Mouse (Mus musculus): ENCODE measurements around the gene Acvr2a. TPM values are rescaled to one million over a fixed set of nuclear protein-coding genes. Genes with fewer than 3 reads are reported as not detected.

Acvr2a gene
- polyA plus RNA-seq (2011; ENCODE audit: insufficient read depth, insufficient read length, low replicate concordance, missing spikeins), result 0.50 and 2.0 TPM in 2 replicates

DNA sequence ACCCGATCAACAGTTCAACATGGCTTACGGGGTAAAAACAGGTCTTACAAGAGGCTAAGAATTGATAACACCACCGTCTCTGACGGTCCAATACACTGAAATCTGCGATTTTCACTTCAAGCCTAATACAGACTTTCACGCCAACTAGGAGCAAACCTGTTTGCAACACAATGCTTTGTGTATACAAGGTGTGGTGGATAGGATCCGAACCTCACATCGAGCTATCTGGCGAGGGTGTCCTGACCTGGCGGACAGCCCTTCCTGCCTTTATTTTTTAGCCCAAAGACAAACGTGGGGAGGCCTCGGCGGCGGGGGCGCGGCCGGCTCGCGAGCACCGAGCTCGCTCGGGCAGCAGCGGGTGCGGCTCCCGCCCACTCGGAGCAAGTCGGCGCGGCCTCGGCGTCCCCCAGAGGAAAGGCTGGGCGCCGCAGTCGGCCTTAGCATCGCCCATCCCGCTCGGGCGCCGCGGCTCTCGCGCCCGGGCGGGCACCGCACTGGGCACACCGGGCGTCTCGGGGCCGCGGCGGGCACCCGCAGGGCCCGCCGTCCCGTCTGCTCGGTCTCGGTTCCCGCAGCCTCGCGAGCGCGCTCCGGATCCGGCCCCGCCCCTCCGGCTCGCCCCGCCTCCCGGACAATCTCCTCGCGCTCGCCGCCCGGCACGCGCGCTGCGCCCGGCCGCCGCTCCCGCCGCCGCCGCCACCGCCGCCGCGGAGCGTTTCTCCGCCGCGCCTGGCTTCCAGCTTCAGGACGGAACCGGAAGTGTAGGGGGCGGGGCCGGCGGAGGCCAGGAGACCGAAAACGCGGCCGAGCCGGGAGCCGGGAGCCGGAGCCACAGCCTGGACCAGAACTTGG, at the start of gene Acvr2a:
Gene Acvr2a (plus strand): TSS at position 739 of the 852 bp plus-strand sequence.
- H3K27ac ChIP-seq (ENCODE audit: control insufficient read depth, insufficient read depth, low read depth, low read length, poor library complexity), result peak within 1 kb of the TSS; percentile 77; the same call in 1 of the 2 replicates
- WGBS, result under 1% methylated on average over 87 of the region's 105 CpGs
- no peaks in the 10 kb centered on the region; the same call in 1 of the 2 replicates for H3K4me1 ChIP-seq (ENCODE audit: control insufficient read depth, insufficient read depth, low read length)
- TF ChIP-seq CTCF (IDR thresholded peaks at IDR 0.05; ENCODE audit: control insufficient read depth, insufficient read depth, low read length) (no peak), POLR2A (IDR thresholded peaks at IDR 0.05; ENCODE audit: borderline replicate concordance, control insufficient read depth, low read depth, low read length) (peak; percentile 6; the same call in 1 of the 2 replicates)
- peak within 1 kb of the TSS; percentile 86 for H3K4me3 ChIP-seq (replicated peaks; ENCODE audit: control insufficient read depth, low read depth, low read length)

DNA sequence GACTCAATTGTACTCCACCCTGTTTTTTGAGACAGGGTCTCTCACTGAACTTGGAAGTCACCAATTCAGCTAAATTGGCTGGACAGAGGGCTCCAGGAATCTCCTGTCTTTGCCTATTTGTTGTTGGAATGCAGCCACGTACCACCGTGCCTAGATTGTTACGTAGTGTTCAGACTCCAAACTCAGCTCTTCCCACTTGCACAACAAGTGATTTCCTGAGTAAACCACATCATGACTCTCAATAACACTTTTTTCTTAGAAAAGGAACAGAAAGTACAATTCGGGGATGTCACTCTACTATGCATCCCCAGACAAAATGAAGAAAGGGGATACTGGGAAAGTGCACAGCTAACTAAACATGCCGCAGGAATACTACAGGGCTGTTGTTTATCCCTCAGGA, 47.4 kb upstream of the Acvr2a start:
- 15% methylated on average over 5 of the region's 5 CpGs for WGBS

DNA sequence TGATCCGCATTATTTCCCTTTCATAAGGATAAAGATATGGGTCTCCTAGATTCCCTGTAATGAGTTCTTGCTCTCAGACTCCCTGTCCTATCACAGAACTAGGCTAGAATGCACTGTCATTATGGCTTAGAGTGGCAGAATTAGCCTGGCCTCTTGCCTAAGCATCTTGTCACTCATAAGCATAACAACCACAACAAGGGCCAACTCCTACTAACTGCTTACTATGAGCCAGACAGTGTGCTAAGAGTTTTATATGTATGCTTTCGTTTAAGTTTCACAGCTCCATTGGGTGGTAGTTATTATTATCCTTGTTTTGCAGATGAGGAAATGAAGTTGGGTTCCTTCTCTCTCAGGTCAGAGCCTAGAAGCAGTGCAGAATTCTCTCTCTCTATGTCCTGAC, 46.1 kb upstream of the Acvr2a start:
- WGBS, result 60% methylated on average over 2 of the region's 2 CpGs
- TF ChIP-seq CTCF (IDR thresholded peaks at IDR 0.05; ENCODE audit: control insufficient read depth, insufficient read depth, low read length), result no peak
- TF ChIP-seq POLR2A (IDR thresholded peaks at IDR 0.05; ENCODE audit: borderline replicate concordance, control insufficient read depth, low read depth, low read length), result no peak
- Histone ChIP-seq H3K4me1 (ENCODE audit: control insufficient read depth, insufficient read depth, low read length) (no peaks in the 10 kb centered on the region), H3K27ac (ENCODE audit: control insufficient read depth, insufficient read depth, low read depth, low read length, poor library complexity) (no peak overlapping the region), H3K4me3 (replicated peaks; ENCODE audit: control insufficient read depth, low read depth, low read length) (no peak overlapping the region)

More for the DNA sequence above, 47.4 kb upstream of the Acvr2a start:
- Histone ChIP-seq H3K4me3 (replicated peaks; ENCODE audit: control insufficient read depth, low read depth, low read length) (no peak overlapping the region), H3K27ac (ENCODE audit: control insufficient read depth, insufficient read depth, low read depth, low read length, poor library complexity) (no peak overlapping the region), H3K4me1 (ENCODE audit: control insufficient read depth, insufficient read depth, low read length) (no peaks in the 10 kb centered on the region)
- no peak for TF ChIP-seq CTCF (IDR thresholded peaks at IDR 0.05; ENCODE audit: control insufficient read depth, insufficient read depth, low read length)

DNA sequence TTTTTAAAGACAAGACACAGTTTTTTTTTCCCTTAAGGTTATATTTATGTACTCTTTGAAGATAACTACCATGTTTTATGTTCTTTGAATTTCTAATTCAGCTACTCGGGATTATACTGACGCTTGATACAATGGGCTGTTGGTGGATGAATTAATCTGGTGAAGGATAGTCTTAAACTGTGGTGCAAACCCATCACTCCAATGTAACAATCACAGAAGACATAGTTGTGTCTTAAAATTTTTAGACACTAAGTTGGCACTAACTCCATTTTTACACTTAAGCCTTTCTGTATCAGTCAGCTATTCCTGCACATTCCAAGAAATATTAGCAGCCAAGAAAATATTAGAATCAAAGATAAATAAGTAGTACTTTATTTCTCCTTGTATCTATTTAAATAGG, 45.7 kb upstream of the Acvr2a start:
- TF ChIP-seq CTCF (IDR thresholded peaks at IDR 0.05; ENCODE audit: control insufficient read depth, insufficient read depth, low read length) (no peak), POLR2A (IDR thresholded peaks at IDR 0.05; ENCODE audit: borderline replicate concordance, control insufficient read depth, low read depth, low read length) (no peak)
- Histone ChIP-seq H3K4me1 (ENCODE audit: control insufficient read depth, insufficient read depth, low read length) (no peaks in the 10 kb centered on the region), H3K4me3 (replicated peaks; ENCODE audit: control insufficient read depth, low read depth, low read length) (no peak overlapping the region), H3K27ac (ENCODE audit: control insufficient read depth, insufficient read depth, low read depth, low read length, poor library complexity) (no peak overlapping the region)
- 91% methylated on average over 2 of the region's 2 CpGs for WGBS

DNA sequence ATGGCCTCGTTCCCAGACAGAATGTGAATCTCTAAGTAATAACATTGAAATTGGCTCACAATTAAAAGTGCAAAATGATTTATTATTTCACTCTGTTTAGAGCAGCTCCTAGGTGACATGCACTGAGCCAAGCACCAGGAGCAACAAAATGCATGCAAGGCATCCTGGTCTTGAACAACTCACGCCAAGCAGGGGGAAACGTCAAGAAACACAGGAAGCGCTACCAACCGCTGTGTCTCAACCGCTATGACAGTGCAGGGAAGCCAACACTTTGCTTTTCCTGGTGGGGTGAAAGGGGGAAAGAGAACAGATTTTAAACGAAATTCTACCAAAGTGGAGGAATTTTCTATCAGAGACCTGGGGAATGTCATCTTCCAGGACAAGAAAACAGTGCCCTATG, 43.8 kb upstream of the Acvr2a start:
- Histone ChIP-seq H3K4me1 (ENCODE audit: control insufficient read depth, insufficient read depth, low read length) (no peaks in the 10 kb centered on the region), H3K27ac (ENCODE audit: control insufficient read depth, insufficient read depth, low read depth, low read length, poor library complexity) (no peak overlapping the region), H3K4me3 (replicated peaks; ENCODE audit: control insufficient read depth, low read depth, low read length) (no peak overlapping the region)
- no peak for TF ChIP-seq CTCF (IDR thresholded peaks at IDR 0.05; ENCODE audit: control insufficient read depth, insufficient read depth, low read length)
- TF ChIP-seq POLR2A (IDR thresholded peaks at IDR 0.05; ENCODE audit: borderline replicate concordance, control insufficient read depth, low read depth, low read length), result no peak
- WGBS, result 60% methylated on average over 7 of the region's 7 CpGs

DNA sequence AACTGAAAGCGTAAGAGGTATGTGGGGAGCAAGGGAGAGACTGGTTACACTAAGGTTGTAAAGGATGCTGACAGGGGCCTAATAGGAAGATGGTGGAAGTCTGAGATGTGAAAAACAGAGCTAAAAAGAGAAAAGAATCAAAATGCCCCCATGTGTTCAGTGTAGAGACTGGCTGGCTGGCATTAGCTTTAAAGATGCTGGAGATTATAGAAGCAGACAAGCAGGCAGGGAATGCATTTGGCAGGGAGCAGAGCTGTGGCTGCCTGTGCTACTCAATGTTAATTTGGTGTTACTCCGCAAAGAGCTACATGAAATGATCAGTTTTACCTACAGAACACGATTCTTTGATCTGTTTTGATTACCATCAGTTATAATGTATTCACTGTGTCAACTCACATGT, 43.3 kb upstream of the Acvr2a start:
- H3K27ac ChIP-seq (ENCODE audit: control insufficient read depth, insufficient read depth, low read depth, low read length, poor library complexity), result no peak overlapping the region
- no peaks in the 10 kb centered on the region for H3K4me1 ChIP-seq (ENCODE audit: control insufficient read depth, insufficient read depth, low read length)
- no peak for TF ChIP-seq POLR2A (IDR thresholded peaks at IDR 0.05; ENCODE audit: borderline replicate concordance, control insufficient read depth, low read depth, low read length)
- TF ChIP-seq CTCF (IDR thresholded peaks at IDR 0.05; ENCODE audit: control insufficient read depth, insufficient read depth, low read length), result no peak
- no peak overlapping the region for H3K4me3 ChIP-seq (replicated peaks; ENCODE audit: control insufficient read depth, low read depth, low read length)
- WGBS, result 83% methylated on average over 3 of the region's 3 CpGs

DNA sequence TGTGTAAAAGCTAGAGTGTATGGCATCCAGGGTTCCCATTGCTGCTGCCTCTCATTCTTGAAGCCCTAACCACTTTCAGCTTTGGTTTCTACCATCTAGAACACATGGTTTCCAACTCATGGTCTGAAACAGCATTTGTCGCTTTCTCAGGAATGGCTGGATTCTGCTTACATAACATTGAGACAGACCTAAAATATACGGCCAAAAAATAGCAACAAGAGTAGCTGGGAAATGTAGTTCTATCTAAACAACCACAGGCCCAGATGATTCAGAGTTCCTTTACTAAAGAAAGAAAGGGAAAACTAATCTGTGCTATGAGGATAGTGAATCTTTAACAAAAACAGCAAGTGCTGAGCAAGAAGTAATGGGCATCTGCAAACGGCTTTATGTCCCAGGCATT, 38.6 kb upstream of the Acvr2a start:
- TF ChIP-seq POLR2A (IDR thresholded peaks at IDR 0.05; ENCODE audit: borderline replicate concordance, control insufficient read depth, low read depth, low read length), result no peak
- no peak for TF ChIP-seq CTCF (IDR thresholded peaks at IDR 0.05; ENCODE audit: control insufficient read depth, insufficient read depth, low read length)
- 84% methylated on average over 3 of the region's 3 CpGs for WGBS

DNA sequence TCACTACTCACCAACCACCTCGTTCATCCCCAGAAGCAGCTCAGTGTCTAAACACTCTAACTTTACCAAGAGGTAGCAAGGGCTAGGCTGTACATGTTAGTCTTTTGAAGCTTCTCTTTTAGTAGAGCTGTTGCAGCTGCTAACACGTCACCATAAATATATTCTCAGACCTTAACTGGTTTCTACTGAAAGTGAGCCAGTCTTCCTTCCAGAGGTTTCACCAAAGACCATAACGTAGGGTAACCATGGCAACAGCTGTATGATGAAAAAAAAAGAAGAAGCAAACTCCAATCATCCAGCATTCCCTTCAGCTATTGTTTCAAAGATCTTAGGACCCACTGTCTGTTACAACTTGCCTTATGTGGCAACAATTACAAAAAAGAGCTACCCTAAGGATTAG, 25.0 kb upstream of the Acvr2a start:
- H3K4me3 ChIP-seq (replicated peaks; ENCODE audit: control insufficient read depth, low read depth, low read length), result no peak overlapping the region
- no peak overlapping the region for H3K27ac ChIP-seq (ENCODE audit: control insufficient read depth, insufficient read depth, low read depth, low read length, poor library complexity)
- H3K4me1 ChIP-seq (ENCODE audit: control insufficient read depth, insufficient read depth, low read length), result no peaks in the 10 kb centered on the region
- 50% methylated on average over 3 of the region's 3 CpGs for WGBS
- no peak for TF ChIP-seq CTCF (IDR thresholded peaks at IDR 0.05; ENCODE audit: control insufficient read depth, insufficient read depth, low read length)
- TF ChIP-seq POLR2A (IDR thresholded peaks at IDR 0.05; ENCODE audit: borderline replicate concordance, control insufficient read depth, low read depth, low read length), result no peak

More for the DNA sequence above, 38.6 kb upstream of the Acvr2a start:
- H3K4me1 ChIP-seq (ENCODE audit: control insufficient read depth, insufficient read depth, low read length), result no peaks in the 10 kb centered on the region
- no peak overlapping the region for H3K4me3 ChIP-seq (replicated peaks; ENCODE audit: control insufficient read depth, low read depth, low read length)
- no peak overlapping the region for H3K27ac ChIP-seq (ENCODE audit: control insufficient read depth, insufficient read depth, low read depth, low read length, poor library complexity)

Measured in bone marrow, adult 2 months (tissue).